Mouse (Mus musculus) kidney, adult 2 months (tissue): ENCODE measurements around the gene Flcn. TPM values are rescaled to one million over a fixed set of nuclear protein-coding genes. Genes with fewer than 3 reads are reported as not detected.

ENCODE experiments used
- DNase-seq: peaks from one replicate; pipeline ENCODE4 v3.0.0; 2021
- H3K27ac ChIP-seq: fragments of 200-500 bp; 2 replicates; pipeline ENCODE4 v1.5.1; 2012; ENCODE audit warnings: low read depth, low read length, control low read depth, inconsistent platforms; ENCODE audit not compliant: insufficient read depth
- H3K27me3 ChIP-seq: fragments of 200-500 bp; replicated peaks from 2 replicates; pipeline ENCODE4 v1.6.1; 2012; ENCODE audit warnings: mild to moderate bottlenecking, moderate library complexity, low read length, inconsistent platforms; ENCODE audit not compliant: control insufficient read depth, insufficient read depth
- H3K36me3 ChIP-seq: fragments of 200-500 bp; 2 replicates; pipeline ENCODE4 v1.6.1; 2012; ENCODE audit warnings: mild to moderate bottlenecking, moderate library complexity, low read length, inconsistent platforms; ENCODE audit not compliant: control insufficient read depth, insufficient read depth
- H3K4me1 ChIP-seq: fragments of 200-500 bp; 2 replicates; pipeline ENCODE4 v1.6.1; 2011; ENCODE audit warnings: low read length; ENCODE audit not compliant: control insufficient read depth, insufficient read depth
- H3K4me3 ChIP-seq: fragments of 200-500 bp; 2 replicates; pipeline ENCODE4 v1.5.1; 2011; ENCODE audit warnings: mild to moderate bottlenecking, low read depth, low read length, control low read depth; ENCODE audit not compliant: insufficient read depth
- CTCF ChIP-seq: fragments of 200-500 bp; conservative IDR thresholded peaks from 2 replicates; pipeline ENCODE4 v1.5.1; 2011; ENCODE audit warnings: low read depth, mild to moderate bottlenecking, control low read depth, low read length, moderate library complexity, mixed read lengths; ENCODE audit not compliant: insufficient read depth, insufficient read length
- POLR2A ChIP-seq: fragments of 200-500 bp; IDR thresholded peaks from one replicate; pipeline ENCODE4 v1.6.1; 2011; ENCODE audit warnings: low read depth, low read length, control low read depth
- WGBS: fragments of 180-500 bp; shearing (Covaris S2); methylation state at CpG from one replicate; pipeline ENCODE4 v1.1.7; 2018; 5-methylcytosine and 5-hydroxymethylcytosine counted together
- polyA plus RNA-seq: library from polyadenylated mRNA; depleted of rRNA; stranded (reverse); fragments of >200 nt; gene quantifications from 2 replicates; pipeline ENCODE4 v1.2.3, GENCODE M21; 2012; rRNA removed

Gene Flcn
- polyA plus RNA-seq, 1 experiment: 45.6 TPM

- Histone ChIP-seq H3K4me1 (no peaks in the 10 kb centered on the region), H3K27me3 (no peaks in the 10 kb centered on the region), H3K27ac (no peak overlapping the region), H3K36me3 (peaks cover 6% of the 10 kb centered on the region), H3K4me3 (no peak overlapping the region)
- DNase-seq: no peak
- WGBS: 92% methylated on average over 6 of the region's 6 CpGs
- no peak for TF ChIP-seq POLR2A
- TF ChIP-seq CTCF: no peak
Observed at GRCm38 (mm10) chr11:59754504-59754903, 55.3 kb downstream of the Flcn start.

DNA sequence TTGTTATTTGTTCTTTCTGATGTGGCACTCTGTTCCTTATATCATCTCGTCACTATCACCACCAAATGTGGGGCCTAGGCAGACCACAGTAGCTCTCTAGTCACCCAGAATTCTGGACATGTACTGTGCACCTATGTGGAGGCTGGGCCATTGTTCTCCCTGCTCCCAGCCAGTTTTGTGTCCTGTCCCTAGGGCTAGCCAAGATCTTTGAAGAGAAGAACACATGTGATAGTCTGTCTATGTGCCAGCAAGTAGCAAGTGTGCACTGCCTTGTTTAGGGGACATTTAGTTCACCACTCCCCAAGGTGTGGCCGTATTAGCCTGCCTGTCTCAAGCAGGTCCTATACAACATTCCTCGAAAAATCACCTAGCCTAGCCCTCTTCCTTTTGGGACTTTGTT lies 60.8 kb downstream of the Flcn start:
- TF ChIP-seq CTCF: no peak
- no peak for TF ChIP-seq POLR2A
- no peaks in the 10 kb centered on the region for H3K27me3 ChIP-seq
- no peak overlapping the region for H3K27ac ChIP-seq
- peaks cover 6% of the 10 kb centered on the region for H3K36me3 ChIP-seq
- H3K4me3 ChIP-seq: no peak overlapping the region
- no peaks in the 10 kb centered on the region for H3K4me1 ChIP-seq
- 96% methylated on average over 3 of the region's 3 CpGs for WGBS
- no peak for DNase-seq

DNA sequence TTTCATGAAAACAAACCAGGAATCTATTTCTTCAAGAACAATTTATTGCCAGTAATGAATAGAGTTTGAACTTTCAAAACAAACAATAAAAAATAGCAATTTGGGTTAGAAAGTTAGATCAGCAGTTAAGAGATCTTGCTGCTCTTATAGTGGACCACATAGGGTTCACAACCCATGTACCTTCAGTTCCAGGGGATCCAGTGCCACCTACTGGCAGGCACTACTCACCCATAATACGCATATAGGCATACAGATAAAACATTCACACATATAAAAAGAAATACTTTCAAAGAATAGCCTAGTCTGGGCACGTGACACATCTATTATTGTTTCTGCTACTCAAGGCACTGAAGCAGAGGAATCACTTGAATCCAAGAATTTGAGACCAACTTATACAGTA lies 63.2 kb downstream of the Flcn start:
- Histone ChIP-seq H3K27ac (no peak overlapping the region), H3K4me3 (no peak overlapping the region), H3K36me3 (peaks cover 1% of the 10 kb centered on the region), H3K4me1 (no peaks in the 10 kb centered on the region), H3K27me3 (no peaks in the 10 kb centered on the region)
- no peak for TF ChIP-seq POLR2A
- peak; percentile 84 for TF ChIP-seq CTCF
- 77% methylated on average over 2 of the region's 2 CpGs for WGBS
- DNase-seq: peak; percentile 68

DNA sequence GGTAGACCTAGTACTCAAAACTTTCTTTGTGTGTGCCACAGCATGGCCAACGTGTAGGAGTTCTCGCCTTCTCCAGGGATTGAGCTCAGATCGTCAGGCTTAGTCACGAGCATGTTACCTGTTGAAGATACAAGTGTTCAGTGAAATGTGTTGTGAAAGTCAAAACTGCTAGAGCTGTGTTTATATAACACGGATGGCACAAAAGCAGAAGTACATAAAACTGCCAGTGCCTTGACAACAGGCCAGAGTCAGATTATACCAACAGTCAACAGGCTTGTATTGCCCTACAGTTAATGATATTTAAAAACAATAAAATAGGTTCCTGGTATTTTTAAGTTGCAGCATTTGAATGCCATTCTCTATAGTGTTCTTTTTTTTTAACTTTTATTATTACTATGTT lies 64.0 kb downstream of the Flcn start:
- WGBS: 79% methylated on average over 5 of the region's 5 CpGs
- H3K4me3 ChIP-seq: no peak overlapping the region
- H3K36me3 ChIP-seq: no peaks in the 10 kb centered on the region; the same call in 1 of the 2 replicates
- TF ChIP-seq POLR2A: no peak
- TF ChIP-seq CTCF: no peak
- no peak for DNase-seq
- H3K27ac ChIP-seq: no peak overlapping the region
- no peaks in the 10 kb centered on the region for H3K4me1 ChIP-seq
- no peaks in the 10 kb centered on the region for H3K27me3 ChIP-seq

DNA sequence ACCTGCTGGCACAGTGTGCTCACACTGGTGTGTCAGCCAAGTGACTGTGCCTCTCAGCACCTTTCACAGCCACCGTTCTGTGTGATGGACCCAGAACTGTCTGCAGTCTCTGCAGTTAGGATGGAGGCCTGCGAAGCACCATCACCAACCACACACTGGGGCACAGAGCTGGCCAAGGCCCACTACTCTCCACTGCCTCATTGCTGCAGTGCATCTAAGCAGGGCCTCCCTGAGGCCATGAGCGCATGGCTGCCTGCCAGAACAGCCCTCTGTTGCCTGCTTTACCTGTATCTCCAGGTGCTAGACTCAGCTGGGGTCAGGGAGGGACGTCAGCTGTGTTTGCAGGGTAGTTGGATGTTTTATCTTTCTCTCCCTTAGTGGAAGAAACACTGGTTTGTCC lies 65.4 kb downstream of the Flcn start:
- DNase-seq: no peak
- Histone ChIP-seq H3K4me1 (no peaks in the 10 kb centered on the region), H3K27ac (no peak overlapping the region), H3K27me3 (no peaks in the 10 kb centered on the region), H3K36me3 (no peaks in the 10 kb centered on the region; the same call in 1 of the 2 replicates), H3K4me3 (no peak overlapping the region)
- no peak for TF ChIP-seq POLR2A
- TF ChIP-seq CTCF: no peak
- 89% methylated on average over 4 of the region's 4 CpGs for WGBS

- no peak overlapping the region for H3K4me3 ChIP-seq
- H3K4me1 ChIP-seq: no peaks in the 10 kb centered on the region
- H3K27me3 ChIP-seq: no peaks in the 10 kb centered on the region
- 100% methylated on average over 1 of the region's 1 CpGs for WGBS
- no peak for TF ChIP-seq POLR2A
- no peak for TF ChIP-seq CTCF
- no peaks in the 10 kb centered on the region for H3K36me3 ChIP-seq
- DNase-seq: no peak
- no peak overlapping the region for H3K27ac ChIP-seq
Observed at GRCm38 (mm10) chr11:59743712-59744111, 66.1 kb downstream of the Flcn start.

DNA sequence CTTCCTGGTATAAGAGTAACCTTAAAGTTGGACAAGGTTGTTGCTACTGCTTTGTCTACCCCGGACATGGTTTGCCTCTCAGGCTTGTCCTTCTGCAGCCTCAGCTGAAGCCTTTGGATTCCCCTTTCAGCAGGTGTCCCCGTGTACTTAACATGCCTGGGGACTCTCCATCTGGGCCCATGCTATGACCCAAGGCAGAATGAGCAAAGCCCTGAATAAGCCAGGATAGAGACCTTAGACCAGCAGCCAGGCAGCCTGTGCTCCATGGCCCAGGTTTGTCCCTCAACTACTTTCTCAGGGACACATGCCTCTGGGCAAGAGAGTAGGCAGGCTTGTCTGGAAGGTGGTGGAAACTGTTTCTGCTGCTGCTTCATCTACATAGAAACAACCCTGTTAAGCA lies 66.5 kb downstream of the Flcn start:
- 94% methylated on average over 2 of the region's 2 CpGs for WGBS
- H3K27me3 ChIP-seq: no peaks in the 10 kb centered on the region
- no peak overlapping the region for H3K4me3 ChIP-seq
- TF ChIP-seq POLR2A (no peak), CTCF (no peak)
- H3K36me3 ChIP-seq: no peaks in the 10 kb centered on the region
- H3K27ac ChIP-seq: no peak overlapping the region
- no peaks in the 10 kb centered on the region for H3K4me1 ChIP-seq
- no peak for DNase-seq

DNA sequence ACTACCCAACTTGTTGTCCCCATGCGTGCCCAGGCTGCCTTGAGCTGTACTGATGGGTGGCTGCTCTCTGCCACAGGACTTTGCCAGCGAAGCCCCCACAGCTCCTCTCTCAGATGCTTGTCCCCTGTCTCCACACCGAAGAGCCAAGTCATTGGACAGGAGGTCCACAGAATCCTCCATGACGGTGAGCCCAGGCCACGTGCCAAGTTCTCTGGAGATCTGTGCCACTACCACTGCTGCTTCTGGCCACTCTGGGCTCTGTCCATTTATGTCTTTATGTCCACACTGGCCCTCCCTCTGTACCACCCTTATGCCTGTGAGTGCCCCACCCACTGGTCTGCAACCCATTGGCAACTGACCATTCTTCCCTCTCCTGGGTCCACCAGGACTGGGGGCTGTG lies 67.9 kb downstream of the Flcn start:
- H3K36me3 ChIP-seq: no peaks in the 10 kb centered on the region
- no peak overlapping the region for H3K4me3 ChIP-seq
- no peak for TF ChIP-seq CTCF
- no peaks in the 10 kb centered on the region for H3K4me1 ChIP-seq
- H3K27ac ChIP-seq: no peak overlapping the region
- H3K27me3 ChIP-seq: no peaks in the 10 kb centered on the region
- 95% methylated on average over 5 of the region's 5 CpGs for WGBS
- DNase-seq: no peak

Other genes with a start within 250 kb of the Flcn start
- gene Olfr222, start 233.8 kb downstream of the Flcn start, polyA plus RNA-seq: not detected in 2 replicates
- not detected in 2 replicates for gene Olfr223, start 216.7 kb downstream of the Flcn start, polyA plus RNA-seq
- 107 and 115 TPM in 2 replicates for gene Mprip, start 148.7 kb downstream of the Flcn start, polyA plus RNA-seq
- 2.6 and 3.8 TPM in 2 replicates for gene Pld6, start 22.4 kb downstream of the Flcn start, polyA plus RNA-seq
- gene Nt5m, start 29.4 kb upstream of the Flcn start, polyA plus RNA-seq: 36.2 and 39.3 TPM in 2 replicates
- 19.7 and 22.7 TPM in 2 replicates for gene Cops3, start 29.8 kb upstream of the Flcn start, polyA plus RNA-seq
- 20.4 and 25.7 TPM in 2 replicates for gene Med9, start 138.2 kb upstream of the Flcn start, polyA plus RNA-seq
- 7.2 and 8.9 TPM in 2 replicates for gene Rasd1, start 154.9 kb upstream of the Flcn start, polyA plus RNA-seq
- 7.1 and 8.7 TPM in 2 replicates for gene Pemt, start 236.5 kb upstream of the Flcn start, polyA plus RNA-seq